Mouse (Mus musculus) ES-E14 (cell line): ENCODE measurements at regions not wholly inside any gene's neighbourhood (a gene's known extent, or its start where the extent isn't known, plus 50 kb on each side); places are given as distances from the start of the nearest gene placed in this dataset.

ENCODE experiments used
- DNase-seq: peaks from one replicate; pipeline ENCODE4 v3.0.0-alpha.2; 2013; ENCODE audit warnings: low read depth, low spot score
- H3K27ac ChIP-seq: 2 replicates; pipeline ENCODE4 v1.5.1; 2012; ENCODE audit warnings: low read depth, mild to moderate bottlenecking, low read length, moderate library complexity, mixed read lengths; ENCODE audit not compliant: poor library complexity, insufficient read depth, severe bottlenecking
- H3K36me3 ChIP-seq: 2 replicates; pipeline ENCODE4 v1.6.1; 2012; ENCODE audit warnings: mild to moderate bottlenecking, low read length, moderate library complexity, mixed read lengths; ENCODE audit not compliant: control insufficient read depth, poor library complexity, insufficient read depth, severe bottlenecking
- H3K4me1 ChIP-seq, 2 experiments: fragments of 150-350 bp in 1 of 2; sonication (generic) in 1 of 2; 2 replicates each; pipeline ENCODE4 v1.6.1; 2012; ENCODE audit warnings: low read length in 2 of 2, mild to moderate bottlenecking in 1 of 2, mixed read lengths in 1 of 2; ENCODE audit not compliant: control insufficient read depth in 2 of 2, insufficient read depth in 2 of 2, poor library complexity in 1 of 2
- H3K4me3 ChIP-seq, 2 experiments: fragments of 150-350 bp in 1 of 2; sonication (generic) in 1 of 2; 2 replicates each; pipeline ENCODE4 v1.5.1; 2012; ENCODE audit warnings: low read length in 2 of 2, low read depth in 1 of 2, mild to moderate bottlenecking in 1 of 2, mixed read lengths in 1 of 2; ENCODE audit not compliant: insufficient read depth in 1 of 2, poor library complexity in 1 of 2, severe bottlenecking in 1 of 2
- H3K9ac ChIP-seq: 2 replicates; pipeline ENCODE4 v1.6.1; 2012; ENCODE audit warnings: low read depth, mild to moderate bottlenecking, low read length, mixed read lengths; ENCODE audit not compliant: poor library complexity, insufficient read depth, severe bottlenecking
- H3K9me3 ChIP-seq: fragments of 150-350 bp; sonication (generic); 2 replicates; pipeline ENCODE4 v1.6.1; 2012; ENCODE audit warnings: low read depth, mild to moderate bottlenecking, low read length; ENCODE audit not compliant: control insufficient read depth, insufficient read depth
- CHD2 ChIP-seq: IDR thresholded peaks from 2 replicates; pipeline ENCODE4 v1.6.1; 2014; ENCODE audit warnings: mild to moderate bottlenecking, low read depth, low read length, inconsistent platforms
- HCFC1 ChIP-seq: IDR thresholded peaks from 2 replicates; pipeline ENCODE4 v1.6.1; 2012; ENCODE audit warnings: low read length, inconsistent platforms, borderline replicate concordance; ENCODE audit not compliant: insufficient read depth
- MAFK ChIP-seq: IDR thresholded peaks from 2 replicates; pipeline ENCODE4 v1.6.1; 2014; ENCODE audit warnings: mild to moderate bottlenecking, low read depth, low read length, inconsistent platforms; ENCODE audit not compliant: insufficient read depth
- ZC3H11A ChIP-seq: IDR thresholded peaks from 2 replicates; pipeline ENCODE4 v1.6.1; 2012; ENCODE audit warnings: low read depth, mild to moderate bottlenecking, inconsistent platforms, low read length, borderline replicate concordance
- ZNF384 ChIP-seq: IDR thresholded peaks from 2 replicates; pipeline ENCODE4 v1.6.1; 2012; ENCODE audit warnings: low read depth, low read length, inconsistent platforms
- in situ Hi-C, 2 experiments: fragments of 600-800 bp; cut with MboI; formaldehyde crosslinking; loops; one replicate each; pipeline ENCODE4 v1.15.1; 2025; ENCODE audit warnings: low sequenced_read_pairs in 2 of 2, inconsistent platforms in 1 of 2; ENCODE audit not compliant: unreplicated experiment in 2 of 2

- Histone ChIP-seq H3K9me3 (no peaks in the 10 kb centered on the region), H3K36me3 (no peaks in the 10 kb centered on the region), H3K4me1 (no peaks in the 10 kb centered on the region), H3K4me3 (no peak overlapping the region), H3K27ac (no peak overlapping the region), H3K9ac (no peak overlapping the region)
- no peak for DNase-seq
- in situ Hi-C loops, result no loop called here
- TF ChIP-seq MAFK (no peak), ZC3H11A (no peak), HCFC1 (no peak), ZNF384 (no peak), CHD2 (no peak)
Measured at GRCm38 (mm10) chr11:112125249-112125933, 656.6 kb upstream of the Sox9 start.

- H3K9ac ChIP-seq, result no peak overlapping the region
- no peak for TF ChIP-seq HCFC1
- no peak for TF ChIP-seq CHD2
- no peak for TF ChIP-seq ZC3H11A
- no peak for TF ChIP-seq ZNF384
- no peak for TF ChIP-seq MAFK
- H3K4me3 ChIP-seq, result no peak overlapping the region
- in situ Hi-C loops, result no loop called here
- no peaks in the 10 kb centered on the region for H3K4me1 ChIP-seq
- no peaks in the 10 kb centered on the region for H3K9me3 ChIP-seq
- no peaks in the 10 kb centered on the region for H3K36me3 ChIP-seq
- no peak overlapping the region for H3K27ac ChIP-seq
- DNase-seq, result no peak
Measured at GRCm38 (mm10) chr11:112130090-112130489, 651.9 kb upstream of the Sox9 start.

- Histone ChIP-seq H3K9ac (no peak overlapping the region), H3K4me1 (no peaks in the 10 kb centered on the region), H3K36me3 (no peaks in the 10 kb centered on the region), H3K4me3 (no peak overlapping the region), H3K9me3 (no peaks in the 10 kb centered on the region), H3K27ac (no peak overlapping the region)
- TF ChIP-seq CHD2 (no peak), ZC3H11A (no peak), HCFC1 (no peak)
- DNase-seq, result no peak
- in situ Hi-C loops, result no loop called here
Measured at GRCm38 (mm10) chr11:112137401-112138020, 644.5 kb upstream of the Sox9 start.

- no peak overlapping the region for H3K9ac ChIP-seq
- H3K9me3 ChIP-seq, result no peaks in the 10 kb centered on the region
- in situ Hi-C loops, result no loop called here
- TF ChIP-seq ZNF384 (no peak), ZC3H11A (no peak), MAFK (no peak), CHD2 (no peak), HCFC1 (no peak)
- H3K27ac ChIP-seq, result no peak overlapping the region
- H3K4me3 ChIP-seq, result no peak overlapping the region
- no peak for DNase-seq
- no peaks in the 10 kb centered on the region for H3K4me1 ChIP-seq
- H3K36me3 ChIP-seq, result no peaks in the 10 kb centered on the region
Measured at GRCm38 (mm10) chr11:112140058-112140457, 642.0 kb upstream of the Sox9 start.

GRCm38 (mm10) chr11:112140495-112140894 is 641.5 kb upstream of the Sox9 start:
- DNase-seq, result no peak
- H3K4me1 ChIP-seq, result no peaks in the 10 kb centered on the region
- H3K9ac ChIP-seq, result no peak overlapping the region
- in situ Hi-C loops, result no loop called here
- no peaks in the 10 kb centered on the region for H3K36me3 ChIP-seq
- H3K27ac ChIP-seq, result no peak overlapping the region
- no peaks in the 10 kb centered on the region for H3K9me3 ChIP-seq
- TF ChIP-seq CHD2, result no peak
- no peak for TF ChIP-seq ZC3H11A
- no peak for TF ChIP-seq MAFK
- no peak for TF ChIP-seq ZNF384
- TF ChIP-seq HCFC1, result no peak
- no peak overlapping the region for H3K4me3 ChIP-seq
